Mouse (Mus musculus): ENCODE measurements around the gene Xpnpep1.
A peak's percentile ranks its signal among the peaks of the same experiment; 100 is the strongest.

Gene Xpnpep1

GRCm38 (mm10) chr19:53040164-53041132 lies at the start of gene Xpnpep1:
Gene Xpnpep1, minus strand, starts transcription at chr19:53040214.
- DNase-seq (ENCODE audit: low read depth): peak; percentile 58

DNA sequence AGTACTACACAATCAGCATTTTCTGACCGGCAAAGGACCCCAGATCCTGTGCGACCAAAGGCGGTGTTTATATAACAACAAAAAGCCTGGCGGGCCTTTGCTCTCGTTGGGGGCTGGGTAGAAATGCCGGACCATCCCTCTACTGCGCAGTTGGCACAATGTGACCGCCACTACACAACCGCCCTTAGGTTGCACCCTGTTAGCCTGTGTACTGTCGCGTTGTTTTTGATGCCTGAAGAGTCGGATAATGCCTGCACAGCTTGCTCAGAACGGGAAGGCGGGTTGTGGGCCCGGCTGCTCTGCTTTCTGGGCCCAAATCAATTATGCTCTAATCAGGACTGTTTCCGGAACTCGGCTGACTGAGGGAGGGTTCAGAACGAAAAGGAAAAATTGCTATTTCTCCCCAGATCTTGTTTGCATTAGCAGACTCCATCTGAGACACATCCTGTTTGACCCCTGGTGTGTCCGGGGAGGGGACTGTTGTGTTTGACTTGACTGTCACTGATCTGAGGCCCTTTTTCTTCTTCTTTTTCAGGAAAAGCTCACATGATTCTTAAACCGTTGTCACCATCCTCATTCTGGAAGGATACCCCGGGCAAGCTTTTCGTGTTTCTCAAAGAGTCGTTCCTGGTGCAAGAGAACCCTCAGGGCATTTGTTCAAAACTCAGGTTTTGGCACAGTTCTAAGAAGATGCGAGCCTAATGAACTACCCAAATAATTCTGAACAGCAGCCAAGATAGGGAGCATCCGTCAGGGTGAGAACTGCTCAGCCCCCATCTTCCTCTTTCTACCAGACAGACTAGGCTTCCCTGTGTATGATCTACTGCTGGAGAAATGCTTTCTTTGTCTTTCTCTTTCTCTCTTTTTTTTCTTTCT lies 47.5 kb upstream of the Xpnpep1 start:
- no peak for DNase-seq (ENCODE audit: low read depth)

GRCm38 (mm10) chr19:53086861-53087260 lies 46.8 kb upstream of the Xpnpep1 start:
- DNase-seq (ENCODE audit: low read depth): no peak

GRCm38 (mm10) chr19:53084735-53085134 lies 44.7 kb upstream of the Xpnpep1 start:
- no peak for DNase-seq (ENCODE audit: low read depth)

- no peak for DNase-seq (ENCODE audit: low read depth)
Measured at GRCm38 (mm10) chr19:53082862-53083261, 42.8 kb upstream of the Xpnpep1 start.

DNA sequence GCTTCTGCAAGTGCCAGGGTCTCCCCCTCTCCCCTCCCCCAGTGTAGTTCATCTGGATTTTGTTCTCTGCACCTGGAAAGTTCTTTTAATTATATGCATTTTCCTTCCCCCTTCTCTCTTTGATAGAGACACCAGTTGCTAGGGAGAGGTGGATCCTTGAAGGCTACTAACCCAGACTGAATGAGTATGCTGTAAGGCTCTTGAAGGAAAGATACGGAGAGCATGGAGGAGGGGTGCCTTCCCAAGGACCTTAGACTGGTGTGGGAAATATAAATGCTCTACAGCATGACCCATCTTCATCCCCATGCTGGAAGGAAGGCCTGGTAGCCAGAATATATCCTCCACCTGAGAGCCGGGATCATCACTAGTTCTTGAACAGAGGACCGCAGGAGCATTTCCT lies 41.3 kb upstream of the Xpnpep1 start:
- no peak for DNase-seq (ENCODE audit: low read depth)

- DNase-seq (ENCODE audit: low read depth): no peak
Measured at GRCm38 (mm10) chr19:53080921-53081320, 40.9 kb upstream of the Xpnpep1 start.

GRCm38 (mm10) chr19:53080487-53080886 lies 40.5 kb upstream of the Xpnpep1 start:
- DNase-seq (ENCODE audit: low read depth): no peak

GRCm38 (mm10) chr19:53080026-53080425 lies 40.0 kb upstream of the Xpnpep1 start:
- DNase-seq (ENCODE audit: low read depth): no peak

DNA sequence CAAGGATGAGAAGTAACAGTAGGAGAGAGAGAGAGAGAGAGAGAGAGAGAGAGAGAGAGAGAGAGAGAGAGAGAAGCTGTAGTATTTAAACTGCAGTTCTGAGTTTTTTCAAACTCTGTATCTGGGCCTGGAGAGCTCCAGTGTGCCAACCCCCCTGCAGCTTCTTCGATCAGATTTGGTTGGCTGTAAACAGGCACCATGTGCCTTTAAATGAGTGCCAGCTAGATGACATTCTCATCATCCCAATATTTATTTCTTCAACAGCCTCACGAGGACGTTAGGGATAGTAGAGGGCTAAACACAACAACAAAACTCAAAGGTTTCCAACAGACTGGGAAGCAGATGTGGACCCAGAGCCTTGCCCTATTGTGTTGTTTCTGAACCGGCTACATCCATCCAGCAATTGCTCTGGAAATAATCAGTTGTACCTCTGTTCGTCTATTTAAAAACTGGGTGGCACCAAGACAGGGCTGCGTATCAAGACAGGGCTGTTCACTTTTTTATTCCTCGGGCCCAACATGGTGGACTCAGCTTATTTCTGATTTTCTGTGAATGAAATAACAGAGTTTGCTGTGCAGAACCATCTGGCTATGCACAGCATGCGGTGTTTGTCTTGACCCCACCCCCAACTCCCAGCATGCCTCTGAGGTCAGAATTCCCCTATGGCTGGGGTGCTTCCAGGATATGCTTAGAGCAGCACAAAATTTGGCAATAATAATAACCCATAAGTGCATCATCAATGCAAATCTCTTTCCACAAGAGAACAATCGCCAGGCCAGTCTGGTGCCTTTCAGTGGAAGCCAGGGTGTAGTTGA lies 38.5 kb upstream of the Xpnpep1 start:
- DNase-seq (ENCODE audit: low read depth): no peak

GRCm38 (mm10) chr19:53077278-53077677 lies 37.3 kb upstream of the Xpnpep1 start:
- no peak for DNase-seq (ENCODE audit: low read depth)

DNA sequence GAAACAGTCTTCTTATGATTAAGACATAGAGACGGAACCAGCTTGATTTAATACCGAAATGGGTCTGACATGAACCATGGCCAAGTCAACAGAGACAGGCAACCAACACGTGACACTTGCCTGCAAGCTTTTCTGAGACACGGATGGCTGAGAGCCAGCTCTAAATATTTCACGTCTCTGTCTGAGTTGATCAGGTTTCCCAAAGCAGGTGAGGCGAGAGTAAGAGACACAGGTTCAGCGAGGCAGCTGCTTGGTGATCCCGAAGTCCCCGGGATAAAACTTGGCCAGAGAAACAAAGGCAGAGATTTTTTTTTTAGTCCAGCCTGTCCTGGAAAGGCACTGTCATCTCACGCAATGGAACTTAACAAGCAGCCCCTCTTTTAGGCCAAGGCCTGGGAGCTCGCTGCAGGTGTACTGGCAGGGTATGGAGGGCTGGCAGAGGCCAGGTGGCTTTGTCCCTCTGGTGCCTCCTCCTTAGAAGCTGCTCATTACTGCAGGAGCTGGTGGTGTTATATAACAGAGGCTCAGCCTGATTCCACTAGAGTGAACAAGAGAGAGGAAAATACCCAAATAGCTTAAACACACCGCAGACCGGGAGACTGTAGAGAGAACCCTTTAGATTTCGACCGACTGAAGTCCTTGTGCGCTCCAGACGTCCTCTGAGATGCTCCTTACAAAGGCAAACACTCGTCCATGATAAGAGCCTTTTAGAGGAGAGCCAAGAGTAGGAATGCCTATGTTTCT lies 36.4 kb upstream of the Xpnpep1 start:
- DNase-seq (ENCODE audit: low read depth): no peak

- no peak for DNase-seq (ENCODE audit: low read depth)
Measured at GRCm38 (mm10) chr19:53075896-53076237, 35.9 kb upstream of the Xpnpep1 start.

- DNase-seq (ENCODE audit: low read depth): no peak
Measured at GRCm38 (mm10) chr19:53074899-53075722, 35.1 kb upstream of the Xpnpep1 start.

DNA sequence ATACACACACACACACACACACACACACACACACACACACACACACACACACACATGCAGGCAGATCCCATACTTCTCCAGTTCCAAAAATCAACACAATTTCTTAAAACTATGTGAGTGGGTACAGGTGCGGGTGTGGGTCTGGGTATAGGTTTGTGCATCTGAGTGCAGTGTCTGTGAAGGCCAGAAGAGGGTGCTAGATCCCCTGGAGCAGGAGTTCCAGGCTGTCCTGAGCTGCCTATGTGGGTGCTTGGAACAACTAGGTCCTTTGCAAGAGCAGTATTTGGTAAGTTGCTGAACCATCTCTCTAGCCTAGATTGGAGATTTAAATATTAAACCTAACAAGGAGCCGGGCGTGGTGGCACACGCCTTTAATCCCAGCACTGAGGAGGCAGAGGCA lies 33.5 kb upstream of the Xpnpep1 start:
- peak; percentile 30 for DNase-seq (ENCODE audit: low read depth)

GRCm38 (mm10) chr19:53072406-53072805 lies 32.4 kb upstream of the Xpnpep1 start:
- DNase-seq (ENCODE audit: low read depth): no peak

DNA sequence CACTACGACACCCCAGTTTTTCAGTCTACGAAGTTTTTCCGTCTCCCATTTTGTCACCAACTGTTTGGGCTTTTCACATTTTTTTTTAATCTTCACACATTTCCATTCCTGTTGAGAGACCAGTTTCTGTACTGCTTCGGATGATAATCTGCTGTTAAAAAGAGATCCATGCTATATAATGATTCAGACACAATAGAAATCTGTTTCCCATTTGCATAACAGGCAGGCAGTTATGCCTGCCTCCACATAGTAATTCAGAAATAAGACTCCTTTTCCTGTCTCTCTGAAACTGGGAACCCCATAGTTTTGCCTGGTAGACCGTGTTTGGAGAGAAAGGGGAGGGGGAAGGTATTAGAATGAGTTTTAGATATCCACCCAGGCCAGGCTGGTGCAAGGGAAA lies 31.6 kb upstream of the Xpnpep1 start:
- DNase-seq (ENCODE audit: low read depth): no peak

- DNase-seq (ENCODE audit: low read depth): no peak
Measured at GRCm38 (mm10) chr19:53070870-53071269, 30.9 kb upstream of the Xpnpep1 start.

DNA sequence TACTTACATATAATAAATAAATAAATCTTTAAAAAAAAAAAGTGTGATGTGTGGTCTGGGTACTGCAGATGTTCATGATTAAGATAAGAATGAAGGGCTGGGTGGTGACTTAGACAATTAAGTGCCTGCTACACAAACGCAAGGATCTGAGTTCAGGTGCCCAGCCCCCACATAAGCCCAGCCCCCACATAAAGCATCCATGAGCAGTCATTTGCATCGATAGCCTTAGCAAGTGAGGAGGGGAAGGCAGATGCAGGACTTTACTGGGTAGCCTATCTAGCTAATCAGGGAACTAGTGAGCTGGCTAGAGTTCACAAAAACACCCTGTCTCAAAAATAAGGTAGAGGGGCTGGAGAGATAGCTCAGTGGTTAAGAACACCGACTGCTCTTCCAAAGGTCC lies 29.4 kb upstream of the Xpnpep1 start:
- DNase-seq (ENCODE audit: low read depth): no peak

DNA sequence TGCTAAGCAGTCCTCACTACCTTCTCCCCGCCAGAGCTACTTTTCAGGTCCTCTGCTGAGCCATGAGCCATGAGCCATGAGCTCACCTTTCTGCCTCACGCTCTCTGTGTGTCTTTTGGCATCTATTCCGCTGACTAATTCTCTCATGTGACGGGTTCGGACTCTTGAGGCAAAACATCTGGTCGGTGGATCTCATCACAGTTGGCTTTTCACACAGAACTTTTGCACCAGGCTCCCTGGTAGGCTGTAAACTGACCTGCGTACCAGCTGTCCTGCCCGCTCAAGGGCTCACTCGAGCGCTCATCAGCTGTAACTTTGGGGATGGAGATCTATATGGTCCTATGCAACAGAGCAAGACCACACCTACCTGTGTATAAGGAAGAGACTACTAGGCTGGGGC lies 26.9 kb upstream of the Xpnpep1 start:
- no peak for DNase-seq (ENCODE audit: low read depth)
